Mouse (Mus musculus): Measurements from ENCODE around the gene Cep170b.

DNA sequence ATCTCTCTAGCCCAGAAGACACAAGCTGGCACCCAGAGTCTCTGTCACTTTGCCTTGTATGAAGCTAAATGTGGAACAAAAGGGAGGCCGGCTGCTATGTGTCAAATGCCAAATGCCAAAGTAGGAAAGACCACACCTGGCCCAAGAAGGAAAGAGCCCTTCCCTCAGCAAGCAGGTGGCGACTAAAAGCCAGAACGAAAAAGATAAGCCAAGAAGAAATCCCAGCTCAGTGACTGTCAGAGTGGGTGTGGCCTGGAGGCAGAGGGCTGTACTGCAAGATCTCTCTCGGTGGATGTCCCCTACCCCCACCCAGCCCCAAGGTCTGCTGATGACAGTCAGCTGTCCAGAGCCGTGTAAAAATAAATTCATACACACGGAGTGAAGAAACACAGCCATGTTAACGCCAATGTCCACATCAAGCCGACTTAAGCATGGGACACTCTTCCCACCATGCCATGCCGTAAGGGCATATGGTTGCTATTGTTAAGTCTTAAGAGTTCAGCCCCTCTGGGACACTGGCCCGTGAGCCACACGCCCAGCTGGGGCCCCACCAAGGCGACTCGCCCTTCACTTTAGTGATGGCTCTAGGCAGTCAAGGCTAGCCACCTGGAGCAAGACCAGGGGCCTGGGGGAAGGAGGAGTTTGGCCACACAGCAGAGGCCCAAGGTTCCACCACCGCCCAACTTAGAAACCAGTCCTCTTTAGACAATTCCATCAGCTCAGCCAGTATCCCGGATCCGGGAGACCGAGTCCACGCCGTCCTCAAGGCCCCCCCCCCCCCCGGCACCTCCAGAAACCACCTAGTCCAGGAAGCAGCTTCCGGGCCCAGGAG lies 47.3 kb upstream of the Cep170b start:
- no peak for TF ChIP-seq EP300 (IDR thresholded peaks at IDR 0.05; ENCODE audit: low read depth)
- peak; percentile 19; the same call in 1 of the 2 replicates for TF ChIP-seq CTCF (IDR thresholded peaks at IDR 0.05; ENCODE audit: low read depth)

All from liver, embryonic 14.5 days (tissue).